Mouse (Mus musculus) lung, postnatal 36 days (tissue): ENCODE measurements around the gene Cep63.

ENCODE experiments used
- DNase-seq: peaks from one replicate; pipeline ENCODE4 v3.0.0; 2022; ENCODE audit warnings: mixed read lengths

Gene Cep63

GRCm38 (mm10) chr9:102551771-102552170, 74.6 kb downstream of the Cep63 start:
- DNase-seq, result peak; percentile 26

GRCm38 (mm10) chr9:102549211-102549610, 77.1 kb downstream of the Cep63 start:
- DNase-seq, result peak; percentile 20

- no peak for DNase-seq
These were observed 79.3 kb downstream of the Cep63 start for GRCm38 (mm10) chr9:102547028-102547354.

GRCm38 (mm10) chr9:102546256-102547027, 79.9 kb downstream of the Cep63 start:
- no peak for DNase-seq

GRCm38 (mm10) chr9:102545406-102546255, 80.7 kb downstream of the Cep63 start:
- DNase-seq, result no peak

GRCm38 (mm10) chr9:102544773-102545366, 81.5 kb downstream of the Cep63 start:
- DNase-seq, result peak; percentile 68

GRCm38 (mm10) chr9:102544116-102544772, 82.1 kb downstream of the Cep63 start:
- no peak for DNase-seq

- DNase-seq, result no peak
These were observed 82.6 kb downstream of the Cep63 start for GRCm38 (mm10) chr9:102543761-102544115.

GRCm38 (mm10) chr9:102542540-102542939, 83.8 kb downstream of the Cep63 start:
- no peak for DNase-seq

GRCm38 (mm10) chr9:102541666-102542065, 84.7 kb downstream of the Cep63 start:
- no peak for DNase-seq

GRCm38 (mm10) chr9:102539699-102540098, 86.6 kb downstream of the Cep63 start:
- DNase-seq, result no peak

- DNase-seq, result no peak
These were observed 89.4 kb downstream of the Cep63 start for GRCm38 (mm10) chr9:102536968-102537367.
